In the genomic region with DNA sequence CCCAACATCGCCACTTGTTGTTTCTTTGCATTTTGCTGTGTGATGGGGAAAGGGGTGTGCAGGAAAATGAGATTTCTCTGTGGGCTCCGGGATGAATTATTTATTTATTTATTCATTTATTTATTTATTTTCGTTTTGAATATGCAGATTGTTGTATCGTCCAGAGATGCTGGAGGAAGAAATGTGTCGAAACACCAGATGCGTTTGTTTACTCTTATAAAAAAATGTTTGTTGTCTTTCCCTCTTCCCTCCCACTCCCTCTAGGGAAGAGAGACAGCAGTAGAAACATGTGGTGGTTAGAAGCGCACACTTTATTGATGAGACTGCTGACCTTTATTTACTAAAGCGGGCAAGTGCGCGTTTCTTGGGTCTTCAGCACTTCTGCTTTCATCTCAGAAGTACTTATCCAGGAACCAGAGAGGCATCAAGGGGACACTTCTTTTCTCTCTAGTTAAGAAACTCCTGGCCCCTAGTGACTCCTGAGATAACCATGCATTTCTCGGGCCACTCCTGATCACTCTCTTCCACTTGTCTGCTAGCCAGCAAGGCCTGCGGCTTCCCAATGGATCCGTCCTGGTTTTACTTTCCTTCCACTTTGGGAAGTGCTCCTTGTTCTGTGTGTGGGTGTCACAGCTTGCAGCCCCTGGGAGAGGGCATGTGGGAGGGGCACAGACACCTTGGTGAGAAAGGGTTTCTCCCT, we compare ENCODE assay signal across 8 mouse cellular contexts. TPM values are rescaled to one million over a fixed set of nuclear protein-coding genes. Genes with fewer than 3 reads are reported as not detected.
A peak's percentile ranks its signal among the peaks of the same experiment; 100 is the strongest.
DNase-seq lines count a peak whose midpoint lies in the region; ATAC-seq lines count a peak whose summit lies in the region.

No protein-coding gene starts in this region.

- H3K27ac ChIP-seq in forebrain, embryonic 12.5 days = no peak overlapping the region
- H3K27ac ChIP-seq in limb, embryonic 11.5 days (replicated peaks; ENCODE audit: low read depth, low read length) = peak overlapping the region; percentile 92; the same call in 1 of the 2 replicates
- peak overlapping the region; percentile 72 for H3K27ac ChIP-seq in midbrain, embryonic 15.5 days

- WGBS in forebrain, embryonic 12.5 days = 4% methylated on average over 13 of the region's 13 CpGs
- WGBS in limb, embryonic 11.5 days = 2% methylated on average over 13 of the region's 13 CpGs
- WGBS in midbrain, embryonic 15.5 days = 3% methylated on average over 13 of the region's 13 CpGs

- no peaks in the 10 kb centered on the region for H3K9me3 ChIP-seq in forebrain, embryonic 12.5 days
- H3K9me3 ChIP-seq in limb, embryonic 11.5 days (ENCODE audit: control insufficient read depth, low read length) = no peaks in the 10 kb centered on the region
- no peaks in the 10 kb centered on the region for H3K9me3 ChIP-seq in midbrain, embryonic 15.5 days

- no peaks in the 10 kb centered on the region for H3K36me3 ChIP-seq in forebrain, embryonic 12.5 days (replicated peaks)
- no peaks in the 10 kb centered on the region for H3K36me3 ChIP-seq in limb, embryonic 11.5 days (ENCODE audit: control insufficient read depth, insufficient read depth, low read length)
- no peaks in the 10 kb centered on the region for H3K36me3 ChIP-seq in midbrain, embryonic 15.5 days (replicated peaks)

- peak; percentile 3 to 7 for DNase-seq in lung, adult 18-20 months
- DNase-seq in lung, postnatal 25 days (ENCODE audit: low spot score) = no peak
- DNase-seq in limb, embryonic 11.5 days (ENCODE audit: low spot score) = peak; percentile 31
- DNase-seq in thymus, postnatal 10 days (ENCODE audit: low spot score in 2 of 2) = no peak
- no peak for DNase-seq in gastrocnemius, adult 8-10 months (ENCODE audit: low spot score in 2 of 2)
- no peak for DNase-seq in B cell, adult 2 months

- peak overlapping the region; percentile 78 for H3K9ac ChIP-seq in forebrain, embryonic 12.5 days
- peak overlapping the region; percentile 79 for H3K9ac ChIP-seq in limb, embryonic 11.5 days (ENCODE audit: low read length)
- H3K9ac ChIP-seq in midbrain, embryonic 15.5 days = peak overlapping the region; percentile 78

- peak overlapping the region; percentile 88 for H3K4me2 ChIP-seq in forebrain, embryonic 12.5 days
- peak overlapping the region; percentile 89 for H3K4me2 ChIP-seq in limb, embryonic 11.5 days (ENCODE audit: low read depth, severe bottlenecking)
- H3K4me2 ChIP-seq in midbrain, embryonic 15.5 days = peak overlapping the region; percentile 97

- peak overlapping the region; percentile 76 for H3K4me3 ChIP-seq in forebrain, embryonic 12.5 days (replicated peaks)
- H3K4me3 ChIP-seq in limb, embryonic 11.5 days (ENCODE audit: low read depth, low read length) = peak overlapping the region; percentile 69
- peak overlapping the region; percentile 94 for H3K4me3 ChIP-seq in midbrain, embryonic 15.5 days

- no peak for ATAC-seq in forebrain, embryonic 12.5 days (ENCODE audit: low FRiP score)
- no peak for ATAC-seq in limb, embryonic 11.5 days (ENCODE audit: insufficient number of reproducible peaks, low FRiP score, low TSS enrichment, low read depth)
- no peak for ATAC-seq in midbrain, embryonic 15.5 days (replicated peaks)

- peaks cover 40% of the 10 kb centered on the region for H3K4me1 ChIP-seq in forebrain, embryonic 12.5 days
- H3K4me1 ChIP-seq in limb, embryonic 11.5 days (ENCODE audit: control insufficient read depth, insufficient read depth, low read length) = peaks cover 8% of the 10 kb centered on the region
- peaks cover 37% of the 10 kb centered on the region for H3K4me1 ChIP-seq in midbrain, embryonic 15.5 days

- peaks cover 12% of the 10 kb centered on the region; the same call in 1 of the 2 replicates for H3K27me3 ChIP-seq in forebrain, embryonic 12.5 days
- no peaks in the 10 kb centered on the region for H3K27me3 ChIP-seq in limb, embryonic 11.5 days (ENCODE audit: control insufficient read depth, insufficient read depth, low read length)
- H3K27me3 ChIP-seq in midbrain, embryonic 15.5 days (replicated peaks) = no peaks in the 10 kb centered on the region

RNA-seq across cellular contexts. Expression of gene Foxp2, which starts 1.0 kb away (rescaled TPM):
- polyA plus RNA-seq in forebrain, embryonic 12.5 days (2016; fragmentation: Nextera tagmentation; extraction: Ambion mirVana) = 30.2 and 32.3 TPM in 2 replicates
- 24.2 and 27.3 TPM in 2 replicates for polyA plus RNA-seq in limb, embryonic 11.5 days (2014; fragmentation: Nextera tagmentation; extraction: Ambion mirVana)
- polyA plus RNA-seq in midbrain, embryonic 15.5 days (2015; fragmentation: Nextera tagmentation; extraction: Ambion mirVana) = 78.7 and 80.9 TPM in 2 replicates
- 1 to 10 TPM; 1.7 to 3.6 (median 2.5) TPM for total RNA-seq in gastrocnemius, adult 8-10 months (2022)

Comparison
In these comparisons a context has a peak if more than half of its experiments do, and no peak if none do; other contexts are left out.
1. DNase-seq: peak in lung, adult 18-20 months (2 of 2) and limb, embryonic 11.5 days (single experiment); none in lung, postnatal 25 days (single experiment), thymus, postnatal 10 days (0 of 2), gastrocnemius, adult 8-10 months (0 of 2) and B cell, adult 2 months (0 of 2).
2. Peak in every context shown above with its lines, with median percentiles within 50 percentile points of each other: H3K4me2 ChIP-seq, H3K4me3 ChIP-seq and H3K9ac ChIP-seq.